Mouse (Mus musculus) granulocyte monocyte progenitor cell, adult 5-6 weeks (primary cell): ENCODE results near the gene Castor1. TPM values are rescaled to one million over a fixed set of nuclear protein-coding genes. Genes with fewer than 3 reads are reported as not detected.

ENCODE experiments used
- ATAC-seq: replicated peaks from 2 replicates; pipeline ENCODE4 v1.8.0; 2016; ENCODE audit warnings: mild to moderate bottlenecking, moderate TSS enrichment, inconsistent platforms; ENCODE audit not compliant: poor library complexity, severe bottlenecking
- total RNA-seq, 2 experiments: library from RNA; stranded (forward) in 1 of 2; stranded (reverse) in 1 of 2; fragments of 200-712, 200-1000 nt in 1 of 2; fragments of >200 nt in 1 of 2; fragmentation: Nextera tagmentation in 1 of 2; gene quantifications; 2 replicates each; pipeline ENCODE4 v1.2.3; 2014 to 2017

Castor1 gene
- total RNA-seq, 2 experiments from 2014 or later = 0.10 TPM; not detected in 1

DNA sequence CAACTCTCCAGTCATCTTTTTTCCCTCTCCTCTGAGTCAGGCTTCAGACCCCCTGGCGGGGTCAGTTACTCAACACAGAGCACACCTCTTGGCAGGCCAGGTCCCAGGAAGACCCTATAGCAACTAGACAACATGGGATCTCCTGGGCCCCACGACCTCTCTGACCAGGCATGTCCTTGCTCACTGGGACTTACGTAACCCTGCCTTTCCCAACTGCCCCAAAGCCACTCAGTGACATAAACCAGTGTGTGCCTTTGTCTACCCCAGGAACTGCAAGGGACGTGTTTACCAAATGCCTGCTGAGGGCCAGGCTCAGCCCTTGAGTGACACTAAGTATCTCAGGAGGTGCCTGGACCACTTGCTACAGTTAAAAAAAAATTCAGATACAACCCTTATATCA, 11.8 kb downstream of the Castor1 start:
- ATAC-seq = peak; percentile 41

DNA sequence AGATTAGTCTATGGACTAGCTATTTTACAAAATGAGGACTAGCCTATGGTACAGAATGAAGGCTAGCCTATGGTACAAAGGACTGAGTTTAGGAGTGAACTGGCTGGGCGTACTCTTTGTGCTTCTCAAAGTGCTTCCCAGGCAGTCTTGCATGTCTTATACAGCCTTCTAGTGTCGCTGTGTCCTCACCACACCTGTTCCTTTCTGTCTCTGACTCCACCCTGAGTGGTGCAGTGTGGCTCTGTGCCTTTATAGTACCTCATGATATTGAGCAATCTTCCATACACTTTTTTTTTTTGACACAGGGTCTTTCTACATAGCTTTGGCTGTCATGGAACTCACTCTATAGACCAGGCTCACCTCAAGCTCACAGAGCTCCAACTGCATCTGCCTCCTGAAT, 13.4 kb downstream of the Castor1 start:
- peak; percentile 12 for ATAC-seq

DNA sequence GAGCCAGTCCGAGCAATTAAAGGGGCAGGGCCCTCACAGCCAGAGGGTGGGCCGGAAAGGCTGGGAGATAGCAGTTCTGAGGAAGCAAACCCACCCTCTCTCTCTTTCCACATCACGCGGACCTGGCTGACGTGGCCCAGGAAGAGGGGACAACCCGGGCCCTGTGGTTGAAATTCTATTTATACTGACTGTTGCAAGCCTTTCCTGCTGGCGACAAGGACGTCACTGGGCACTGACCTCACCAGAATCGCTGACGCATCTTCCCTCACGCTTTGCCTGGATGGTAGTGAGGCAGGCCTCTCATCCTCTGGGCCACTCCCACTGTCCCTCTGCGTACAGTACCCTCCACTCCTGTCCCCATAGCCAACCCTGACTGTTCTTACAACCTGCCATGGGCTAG, 14.6 kb downstream of the Castor1 start:
- ATAC-seq = peak; percentile 54

DNA sequence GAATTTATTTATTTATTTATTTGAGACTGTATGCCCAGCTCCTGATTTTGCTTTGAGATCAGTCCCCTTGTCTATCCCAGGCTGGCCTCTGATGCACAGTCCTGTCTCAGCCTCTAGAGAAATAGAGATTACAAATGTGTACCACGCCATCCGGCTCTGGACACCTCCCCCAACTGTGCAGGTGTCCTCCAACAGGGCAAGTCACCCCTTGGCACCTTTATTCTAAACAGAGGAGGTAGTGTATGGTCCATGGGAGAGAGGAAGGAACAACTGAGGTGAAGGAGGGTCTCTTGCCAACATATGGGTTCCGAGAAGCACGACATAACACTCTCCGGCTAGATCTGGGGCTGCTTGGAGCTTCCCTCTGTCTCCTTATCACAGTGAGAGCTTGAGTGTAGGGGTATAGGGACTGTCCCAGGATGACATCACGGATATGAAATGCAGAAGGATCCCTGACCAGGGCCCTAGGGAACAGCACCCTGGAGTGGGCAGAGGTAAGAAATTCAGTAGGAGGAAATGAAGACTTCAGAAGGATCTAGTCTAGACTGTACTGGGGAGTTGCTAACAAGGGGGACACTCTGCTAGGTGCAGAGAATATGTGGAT, 17.1 kb downstream of the Castor1 start:
- ATAC-seq = no peak

DNA sequence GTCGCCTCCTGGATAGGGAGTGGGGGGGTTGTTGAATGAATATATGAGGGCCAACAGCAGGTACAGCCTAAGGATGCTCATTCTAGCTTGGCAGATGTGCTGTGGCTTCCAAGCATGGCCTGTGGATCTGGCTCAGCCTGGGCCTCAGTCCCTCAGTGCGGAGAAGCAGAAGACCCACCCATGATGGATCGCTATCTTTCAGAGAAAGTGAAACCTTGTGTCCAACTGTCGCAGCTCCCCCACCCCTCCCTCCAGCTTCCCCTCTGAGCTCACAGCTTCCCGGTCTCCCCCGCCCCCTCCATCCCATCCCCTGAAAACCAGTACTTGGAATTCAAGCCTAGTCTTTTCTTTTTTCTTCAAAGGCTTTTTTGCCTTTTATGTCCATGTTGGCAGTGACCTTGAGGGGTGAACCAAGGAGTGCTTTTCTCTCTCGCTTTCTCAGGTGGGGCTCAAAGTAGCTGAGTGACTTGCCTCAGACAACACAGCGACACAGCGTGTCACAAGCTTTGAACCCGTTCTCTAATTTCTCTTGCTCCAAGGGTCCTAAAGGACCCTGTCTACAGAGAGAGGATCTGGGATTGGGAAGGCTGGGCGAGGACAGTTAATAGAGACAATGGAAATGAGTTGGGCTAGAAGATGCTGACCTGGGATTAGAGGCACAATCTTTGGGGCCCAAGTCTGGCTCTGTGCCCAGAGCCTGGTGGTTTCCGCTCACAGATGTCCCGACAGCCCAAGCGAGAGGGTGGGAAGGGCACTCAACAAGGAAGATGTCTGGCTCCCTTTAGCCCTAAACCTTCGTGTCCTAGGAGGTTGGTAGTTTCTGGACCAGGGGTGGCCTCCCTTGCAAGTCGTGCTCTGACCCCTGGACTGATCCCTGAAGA, 17.9 kb downstream of the Castor1 start, which contains the start of gene Osm:
Gene Osm (plus strand): TSS at position 756 of the 881 bp plus-strand sequence.
- peak; percentile 4; the same call in 1 of the 2 replicates for ATAC-seq

DNA sequence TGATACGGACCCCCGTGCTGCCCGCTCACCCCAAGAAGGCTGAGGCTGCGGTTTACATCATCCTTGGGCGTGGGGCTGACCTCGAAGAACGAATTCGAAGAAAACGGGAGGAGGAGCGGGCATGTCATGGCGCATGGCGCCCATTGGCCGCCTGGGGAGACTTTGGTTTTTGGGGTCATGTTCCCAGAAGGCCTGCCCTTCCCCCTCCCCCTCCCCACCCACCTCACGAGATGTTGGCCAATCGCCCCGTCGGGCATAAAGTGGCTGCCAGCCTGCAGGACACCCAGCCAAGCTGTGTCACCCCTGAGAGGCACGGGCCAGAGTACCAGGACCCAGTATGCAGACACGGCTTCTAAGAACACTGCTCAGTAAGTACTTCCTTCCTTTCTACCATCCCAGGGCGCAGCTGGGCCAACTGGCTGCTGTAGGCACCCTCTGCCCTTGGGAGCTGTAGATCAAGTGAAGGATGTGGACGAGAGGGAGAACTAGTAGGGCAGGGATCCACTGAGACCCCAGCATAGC, 18.6 kb downstream of the Castor1 start:
- peak; percentile 23 for ATAC-seq

DNA sequence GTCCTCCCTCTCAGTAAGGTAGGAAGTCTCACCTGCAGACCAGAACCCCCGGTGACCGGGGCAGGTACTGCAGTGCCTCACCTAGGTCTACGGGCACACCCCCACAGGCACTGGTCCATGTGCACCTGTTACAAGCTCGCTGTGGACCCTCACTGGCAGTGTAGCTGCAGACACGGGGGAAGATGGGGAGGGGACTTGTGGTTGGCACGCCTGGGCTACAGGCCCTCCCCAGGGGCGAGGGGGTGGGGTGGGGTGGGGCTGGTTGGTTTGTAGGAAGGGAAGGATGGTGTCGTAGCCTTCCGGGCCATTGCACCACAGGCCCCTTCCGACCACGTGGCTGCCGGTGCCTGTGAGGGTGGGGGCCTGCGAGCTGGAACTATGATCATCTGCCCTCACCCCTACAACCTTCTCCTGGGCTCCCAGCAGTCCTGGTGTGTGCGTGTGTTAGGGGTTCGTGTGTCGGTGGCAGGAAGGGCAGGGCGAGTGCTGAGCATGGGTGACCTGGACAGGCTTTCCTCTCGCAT, 19.4 kb downstream of the Castor1 start:
- ATAC-seq = peak; percentile 35

DNA sequence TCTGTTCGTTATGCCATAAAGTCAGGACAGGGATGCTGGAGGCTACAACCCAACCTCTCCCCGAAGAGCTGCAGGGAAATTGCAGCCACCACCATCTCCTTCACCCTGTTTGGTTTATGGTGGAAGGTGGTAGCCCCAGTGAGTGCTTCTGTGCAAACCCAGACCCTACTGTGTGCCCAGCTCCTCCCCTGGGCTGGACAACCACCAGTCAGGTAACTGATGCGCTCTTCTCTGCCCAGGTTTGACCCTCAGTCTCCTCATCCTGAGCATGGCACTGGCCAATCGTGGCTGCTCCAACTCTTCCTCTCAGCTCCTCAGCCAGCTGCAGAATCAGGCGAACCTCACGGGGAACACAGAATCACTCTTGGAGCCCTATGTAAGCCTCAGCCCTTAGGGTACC, 20.1 kb downstream of the Castor1 start:
- no peak for ATAC-seq

DNA sequence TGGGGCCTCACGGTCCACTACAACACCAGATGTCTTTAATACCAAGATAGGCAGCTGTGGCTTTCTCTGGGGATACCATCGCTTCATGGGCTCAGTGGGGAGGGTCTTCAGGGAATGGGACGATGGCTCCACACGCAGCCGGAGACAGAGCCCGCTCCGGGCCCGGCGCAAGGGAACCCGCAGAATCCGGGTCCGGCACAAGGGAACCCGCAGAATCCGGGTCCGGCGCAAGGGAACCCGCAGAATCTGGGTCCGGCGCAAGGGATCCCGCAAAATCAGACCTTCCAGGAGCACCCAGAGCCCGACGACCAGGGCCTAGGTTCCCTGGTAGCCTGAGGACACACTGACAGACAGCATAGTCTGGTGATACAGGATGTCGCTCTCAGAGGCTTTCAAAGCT, 21.7 kb downstream of the Castor1 start:
- ATAC-seq = no peak

DNA sequence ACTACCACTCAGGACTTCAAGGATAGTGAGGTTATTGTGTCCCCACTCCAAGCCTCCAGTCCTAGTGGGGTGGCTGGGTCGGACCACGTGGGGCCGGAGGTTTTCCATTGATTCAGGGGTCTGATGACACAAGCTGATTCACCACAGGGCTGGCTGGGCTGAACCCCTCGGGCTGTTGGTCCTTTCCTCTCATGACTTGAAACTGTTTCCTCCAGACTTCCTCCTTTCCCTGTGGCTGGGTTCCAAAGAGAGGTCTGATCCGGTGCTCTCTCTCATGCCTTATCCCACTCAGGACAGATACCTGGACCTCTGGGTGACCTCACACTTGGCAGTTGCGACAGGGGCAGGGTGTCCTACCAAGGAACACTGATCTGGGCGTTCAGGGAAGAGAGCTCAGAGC, 22.1 kb downstream of the Castor1 start:
- peak; percentile 52 for ATAC-seq

DNA sequence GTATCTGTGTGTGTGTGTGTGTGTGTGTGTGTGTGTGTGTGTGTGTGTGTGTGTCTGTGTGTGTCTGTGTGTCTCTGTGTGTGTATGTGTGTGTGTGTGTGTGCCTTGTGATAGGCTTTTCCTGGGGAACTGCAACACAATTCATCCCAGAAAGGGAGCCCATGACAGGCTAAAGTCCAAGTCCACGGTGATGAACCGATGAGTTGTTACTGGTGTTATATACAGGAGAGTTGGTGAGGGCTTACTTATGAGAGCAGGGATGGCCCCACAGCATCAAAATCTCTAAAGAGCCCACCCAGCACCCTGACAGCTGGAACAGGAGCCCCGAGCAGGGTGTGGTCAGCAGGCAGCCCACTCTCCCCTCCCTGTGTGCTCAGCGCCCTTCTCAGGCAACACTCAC, 23.2 kb downstream of the Castor1 start:
- no peak for ATAC-seq

DNA sequence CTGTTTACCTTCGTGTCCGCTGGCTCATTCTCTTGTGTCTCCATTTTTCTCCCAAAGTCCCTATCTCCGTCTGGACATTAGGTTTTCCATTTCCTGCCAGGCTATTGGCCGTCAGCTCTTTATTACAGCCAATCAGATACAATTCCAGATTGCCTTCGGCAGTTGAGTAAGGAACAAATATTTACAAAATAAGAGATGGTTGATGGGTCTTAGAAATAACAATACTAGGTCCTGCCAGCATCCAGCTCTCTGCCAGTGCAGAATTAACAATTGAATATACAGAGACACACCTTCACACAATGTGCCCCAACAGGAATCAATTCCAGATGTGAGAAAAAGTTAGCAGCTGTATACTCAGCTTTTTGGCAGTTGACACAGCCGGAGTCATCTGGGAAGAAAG, 28.1 kb downstream of the Castor1 start:
- no peak for ATAC-seq

DNA sequence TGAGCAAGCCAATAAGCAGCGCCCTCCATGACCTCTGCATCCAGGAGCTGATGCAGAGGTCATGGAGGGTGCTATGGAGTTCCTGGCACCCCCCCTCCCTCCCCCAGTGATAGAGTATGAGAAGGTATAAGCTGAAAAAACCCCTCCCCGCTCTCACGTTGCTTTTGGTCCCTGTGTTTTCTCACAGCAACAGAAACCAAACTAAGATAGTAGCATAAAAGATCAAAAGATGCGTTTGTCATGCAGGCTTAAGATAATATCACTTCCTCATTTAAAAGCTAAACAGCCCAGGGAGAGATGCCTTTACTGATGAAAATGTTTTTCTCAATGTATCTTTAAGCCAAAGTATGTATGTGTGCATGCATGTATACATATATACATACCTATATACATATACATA, 28.6 kb downstream of the Castor1 start:
- no peak for ATAC-seq

DNA sequence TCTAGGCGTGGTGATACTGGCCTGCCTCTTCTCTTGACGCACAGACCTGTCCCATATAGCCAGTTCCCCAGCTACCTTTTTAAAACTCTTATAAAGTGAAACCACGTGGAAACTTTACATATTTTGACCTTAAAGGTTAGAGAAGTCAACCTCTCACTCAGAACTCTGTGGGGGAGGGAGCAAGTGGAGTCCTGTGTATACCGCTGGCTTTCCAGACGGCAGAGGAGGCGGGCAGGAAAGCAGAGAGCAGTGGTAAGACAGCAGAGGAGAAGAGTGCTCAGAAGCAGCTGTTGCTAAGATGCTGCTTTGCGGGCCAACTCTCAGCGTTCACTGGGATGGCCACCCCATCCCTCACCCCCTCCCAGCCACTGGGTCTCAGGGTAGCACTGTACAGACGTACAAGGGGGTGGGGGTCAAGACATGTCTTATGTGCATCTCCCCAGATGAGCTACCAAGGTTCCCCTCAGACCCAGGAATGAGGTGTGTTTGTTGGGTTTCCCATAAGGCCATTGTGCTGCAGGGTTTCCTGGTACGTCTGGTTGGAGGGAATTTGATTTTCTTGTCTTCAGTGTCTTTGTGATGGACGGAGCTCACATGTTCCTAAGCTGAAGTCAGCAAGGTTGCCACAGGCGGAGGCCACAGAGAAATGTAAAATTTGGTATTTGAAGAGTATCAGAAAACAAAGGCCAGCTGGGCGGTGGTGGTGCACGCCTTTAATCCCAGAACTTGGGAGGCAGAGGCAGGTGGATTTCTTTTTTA, 29.4 kb downstream of the Castor1 start:
- no peak for ATAC-seq

DNA sequence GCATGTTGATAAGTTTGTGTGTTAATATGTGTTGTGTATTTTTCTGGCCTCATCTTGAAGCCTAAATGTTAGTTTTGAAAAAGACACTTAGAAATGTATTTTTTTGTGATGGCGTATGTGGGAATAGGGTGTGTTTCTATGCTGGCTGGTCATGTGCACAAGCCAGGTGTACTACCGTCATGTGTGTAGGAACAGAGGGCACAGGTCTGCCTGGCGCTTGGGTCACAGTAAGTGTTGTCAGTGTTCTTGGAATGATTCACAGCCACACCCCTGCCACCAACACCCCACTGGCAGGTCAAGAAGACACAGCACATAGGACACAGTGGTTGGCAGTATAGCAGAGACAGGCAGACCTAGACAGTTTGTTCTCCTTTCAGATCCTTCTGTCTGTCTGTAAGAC, 31.1 kb downstream of the Castor1 start:
- ATAC-seq = no peak

DNA sequence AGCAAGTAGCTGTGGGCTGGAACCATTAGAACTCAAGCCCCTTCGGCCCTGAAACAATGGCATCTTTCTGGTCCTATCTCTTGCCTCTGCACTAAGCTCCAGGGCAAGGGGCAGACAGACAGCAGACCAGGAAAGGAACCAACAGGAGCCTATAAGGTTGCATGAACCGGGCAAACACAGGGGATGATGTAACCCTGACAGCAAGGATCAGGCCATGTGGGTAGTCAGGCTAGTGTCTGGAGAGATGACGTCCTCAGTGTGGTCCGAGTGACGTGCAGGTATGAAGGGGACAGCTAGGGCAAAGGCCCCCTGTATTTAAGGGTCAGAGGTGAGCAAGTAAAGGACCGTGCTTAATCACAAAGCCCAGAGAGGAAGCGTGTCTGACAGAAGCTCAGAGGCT, 32.3 kb downstream of the Castor1 start:
- peak; percentile 26; the same call in 1 of the 2 replicates for ATAC-seq

DNA sequence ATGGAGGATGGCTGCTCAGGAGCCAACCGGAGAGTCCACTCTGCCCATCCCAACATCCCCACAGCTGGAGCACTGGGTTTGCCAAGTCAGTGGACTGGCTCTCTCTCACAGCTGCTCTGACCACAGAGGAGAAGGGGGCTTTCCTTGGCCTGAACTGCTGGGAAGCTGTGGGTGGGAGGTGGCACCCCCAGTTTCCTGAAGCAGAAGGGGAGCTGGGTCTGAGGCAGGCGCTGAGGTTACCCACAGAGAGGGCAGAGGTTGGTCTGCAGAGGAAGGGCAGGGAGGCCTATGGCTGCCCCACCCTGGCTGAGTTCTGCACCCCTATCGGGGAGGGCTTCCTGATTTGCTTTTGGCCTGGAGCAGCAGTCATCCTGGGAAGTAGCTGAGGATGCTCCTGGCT, 33.4 kb downstream of the Castor1 start:
- peak; percentile 91 for ATAC-seq

DNA sequence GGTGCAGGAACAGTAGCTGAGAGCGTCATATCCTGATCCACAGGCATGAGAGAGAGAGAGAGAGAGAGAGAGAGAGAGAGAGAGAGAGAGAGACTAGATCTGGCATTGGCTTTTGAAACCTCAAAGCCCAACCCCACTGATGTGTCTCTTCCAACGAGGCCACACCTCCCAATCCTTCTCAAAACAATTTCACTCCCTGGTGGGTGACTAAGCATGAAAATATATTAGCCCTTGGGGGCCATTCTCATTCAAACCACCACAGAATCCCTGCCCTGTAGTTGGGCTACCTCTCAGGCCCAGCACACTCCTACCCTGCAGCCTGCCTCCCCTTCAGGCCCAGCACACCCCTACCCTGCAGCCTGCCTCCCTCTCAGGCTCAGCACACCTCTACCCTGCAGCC, 34.9 kb downstream of the Castor1 start:
- no peak for ATAC-seq

DNA sequence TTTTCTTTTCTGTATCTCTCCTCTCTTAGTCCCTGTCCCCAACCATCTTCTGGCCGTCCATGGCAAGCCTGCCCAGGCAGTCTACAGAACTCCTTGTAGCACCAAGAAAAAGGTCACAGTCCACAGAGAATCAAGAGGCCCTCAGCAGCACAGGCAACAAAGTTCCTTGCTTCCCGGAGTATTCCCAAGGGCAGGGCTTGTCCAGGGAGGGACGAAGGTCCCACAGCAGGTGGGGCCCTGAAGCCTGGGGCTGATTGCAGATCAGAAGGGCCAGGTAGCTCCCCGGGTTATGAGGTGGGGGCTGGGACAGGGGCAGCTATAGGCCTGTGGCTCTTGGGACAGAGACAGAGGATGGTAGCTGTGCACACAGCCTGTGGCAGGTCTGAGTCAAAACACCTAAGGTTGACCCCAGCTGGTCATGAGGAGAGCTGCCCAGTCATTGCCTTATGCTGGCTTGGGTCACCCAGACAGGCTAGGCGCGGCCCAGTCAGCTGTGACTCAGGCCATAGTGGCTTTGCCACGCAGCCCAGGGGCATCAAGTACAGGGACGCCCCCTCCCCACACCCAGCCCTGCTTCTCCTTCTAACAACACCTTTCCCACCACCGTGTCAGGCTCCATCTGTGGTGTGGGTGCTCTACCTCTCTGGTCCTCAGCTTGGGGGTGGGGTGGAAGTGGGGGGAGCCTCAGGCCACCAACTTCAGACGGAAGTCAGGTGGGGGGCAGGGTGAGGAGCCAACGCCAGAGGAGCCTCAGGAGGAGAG, 39.0 kb downstream of the Castor1 start, which contains the start of gene Lif:
Gene Lif (plus strand): TSS at position 712 of the 762 bp plus-strand sequence.
- ATAC-seq = no peak

DNA sequence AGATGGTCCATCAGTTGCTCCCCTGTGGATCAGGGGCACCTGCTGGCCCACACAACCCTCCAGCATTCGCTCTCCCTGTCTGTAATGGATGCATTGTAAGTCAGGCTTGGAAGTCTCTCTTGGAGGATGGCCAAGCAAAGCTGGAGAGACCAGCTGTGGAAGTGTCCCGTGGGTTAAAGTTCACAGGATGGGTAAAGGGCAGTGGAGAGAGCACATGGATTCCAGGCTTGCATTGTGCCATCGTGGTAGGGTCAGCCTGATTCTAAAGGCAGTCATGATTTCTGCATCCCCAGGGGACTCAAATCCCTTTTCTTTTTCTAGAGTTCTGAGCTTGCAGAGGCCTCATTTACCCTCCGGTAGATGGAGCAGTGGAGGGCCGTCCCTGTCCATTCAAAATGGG, 39.7 kb downstream of the Castor1 start:
- ATAC-seq = no peak
